Mouse (Mus musculus): ENCODE measurements around the gene A730046J19Rik. TPM values are rescaled to one million over a fixed set of nuclear protein-coding genes. Genes with fewer than 3 reads are reported as not detected.

The A730046J19Rik gene
- 0.04 and 0.06 TPM in 2 replicates for polyA plus RNA-seq (2012; rRNA removed)
- 0.04 and 0.05 TPM in 2 replicates for polyA plus RNA-seq (2014; fragmentation: Nextera tagmentation; extraction: Ambion mirVana)

- no peak within 1 kb of the TSS for H3K27ac ChIP-seq
- no peaks in the 10 kb centered on the region for H3K4me1 ChIP-seq (replicated peaks; ENCODE audit: control insufficient read depth in 2 of 2, insufficient read depth in 2 of 2, low read length in 1 of 2)
- DNase-seq (ENCODE audit: low read depth in 3 of 3, low spot score in 3 of 3) (no peak), ATAC-seq (ENCODE audit: insufficient read depth) (no peak)
- H3K4me2 ChIP-seq (ENCODE audit: low read depth): peak within 1 kb of the TSS; percentile 40
- H3K27me3 ChIP-seq (ENCODE audit: control insufficient read depth, insufficient read depth, low read length): no peaks in the 10 kb centered on the region
- H3K4me3 ChIP-seq (ENCODE audit: insufficient read depth in 1 of 2, low read depth in 2 of 2, low read length in 2 of 2): peak within 1 kb of the TSS in 1 of 2 experiments; percentile 24; a peak in 2 of 4 replicates
- no peak within 1 kb of the TSS for H3K9ac ChIP-seq (replicated peaks)
- no peaks in the 10 kb centered on the region for H3K36me3 ChIP-seq (replicated peaks; ENCODE audit: control insufficient read depth, insufficient read depth, low read depth)
- WGBS (ENCODE audit: insufficient replicate concordance): 17% methylated on average over 8 of the region's 8 CpGs
- no peak for TF ChIP-seq EP300 (IDR thresholded peaks at IDR 0.05; ENCODE audit: low read depth)
- no peak for TF ChIP-seq CTCF (IDR thresholded peaks at IDR 0.05; ENCODE audit: low read depth)
- no peaks in the 10 kb centered on the region for H3K9me3 ChIP-seq (ENCODE audit: control insufficient read depth, low read length)
These were observed at the start of gene A730046J19Rik for GRCm38 (mm10) chrX:144153523-144153922. Gene A730046J19Rik (plus strand): TSS chrX:144153695.

GRCm38 (mm10) chrX:144104619-144105416 is 48.7 kb upstream of the A730046J19Rik start:
- no peak overlapping the region for H3K4me2 ChIP-seq (ENCODE audit: low read depth)
- DNase-seq (ENCODE audit: low read depth in 3 of 3, low spot score in 3 of 3) (no peak), ATAC-seq (ENCODE audit: insufficient read depth) (no peak)
- WGBS (ENCODE audit: insufficient replicate concordance): 59% methylated on average over 2 of the region's 2 CpGs
- no peaks in the 10 kb centered on the region for H3K36me3 ChIP-seq (replicated peaks; ENCODE audit: control insufficient read depth, insufficient read depth, low read depth)
- no peaks in the 10 kb centered on the region for H3K4me1 ChIP-seq (replicated peaks; ENCODE audit: control insufficient read depth in 2 of 2, insufficient read depth in 2 of 2, low read length in 1 of 2)
- no peak overlapping the region for H3K27ac ChIP-seq
- no peak overlapping the region for H3K9ac ChIP-seq (replicated peaks)
- H3K27me3 ChIP-seq (ENCODE audit: control insufficient read depth, insufficient read depth, low read length): no peaks in the 10 kb centered on the region
- H3K9me3 ChIP-seq (ENCODE audit: control insufficient read depth, low read length): no peaks in the 10 kb centered on the region
- H3K4me3 ChIP-seq (ENCODE audit: insufficient read depth in 1 of 2, low read depth in 2 of 2, low read length in 2 of 2): no peak overlapping the region
- TF ChIP-seq CTCF (IDR thresholded peaks at IDR 0.05; ENCODE audit: low read depth) (no peak), EP300 (IDR thresholded peaks at IDR 0.05; ENCODE audit: low read depth) (no peak)

GRCm38 (mm10) chrX:144136281-144136680 is 17.2 kb upstream of the A730046J19Rik start:
- no peak for ATAC-seq (ENCODE audit: insufficient read depth)
- Histone ChIP-seq H3K9me3 (ENCODE audit: control insufficient read depth, low read length) (no peaks in the 10 kb centered on the region), H3K27ac (no peak overlapping the region), H3K4me1 (replicated peaks; ENCODE audit: control insufficient read depth in 2 of 2, insufficient read depth in 2 of 2, low read length in 1 of 2) (no peaks in the 10 kb centered on the region), H3K4me3 (ENCODE audit: insufficient read depth in 1 of 2, low read depth in 2 of 2, low read length in 2 of 2) (no peak overlapping the region), H3K4me2 (ENCODE audit: low read depth) (no peak overlapping the region), H3K36me3 (replicated peaks; ENCODE audit: control insufficient read depth, insufficient read depth, low read depth) (no peaks in the 10 kb centered on the region), H3K9ac (replicated peaks) (no peak overlapping the region), H3K27me3 (ENCODE audit: control insufficient read depth, insufficient read depth, low read length) (no peaks in the 10 kb centered on the region)
- no peak for TF ChIP-seq CTCF (IDR thresholded peaks at IDR 0.05; ENCODE audit: low read depth)
- TF ChIP-seq EP300 (IDR thresholded peaks at IDR 0.05; ENCODE audit: low read depth): no peak
- no peak for DNase-seq (ENCODE audit: low read depth in 3 of 3, low spot score in 3 of 3)
- WGBS (ENCODE audit: insufficient replicate concordance): 44% methylated on average over 1 of the region's 1 CpGs

- DNase-seq (ENCODE audit: low read depth in 3 of 3, low spot score in 3 of 3): no peak
- no peak overlapping the region for H3K4me2 ChIP-seq (ENCODE audit: low read depth)
- no peak overlapping the region for H3K27ac ChIP-seq
- H3K9me3 ChIP-seq (ENCODE audit: control insufficient read depth, low read length): no peaks in the 10 kb centered on the region
- no peak overlapping the region for H3K4me3 ChIP-seq (ENCODE audit: insufficient read depth in 1 of 2, low read depth in 2 of 2, low read length in 2 of 2)
- WGBS (ENCODE audit: insufficient replicate concordance): 53% methylated on average over 2 of the region's 2 CpGs
- TF ChIP-seq CTCF (IDR thresholded peaks at IDR 0.05; ENCODE audit: low read depth): no peak
- no peak for TF ChIP-seq EP300 (IDR thresholded peaks at IDR 0.05; ENCODE audit: low read depth)
- no peak overlapping the region for H3K9ac ChIP-seq (replicated peaks)
- ATAC-seq (ENCODE audit: insufficient read depth): no peak
- H3K36me3 ChIP-seq (replicated peaks; ENCODE audit: control insufficient read depth, insufficient read depth, low read depth): no peaks in the 10 kb centered on the region
- no peaks in the 10 kb centered on the region for H3K4me1 ChIP-seq (replicated peaks; ENCODE audit: control insufficient read depth in 2 of 2, insufficient read depth in 2 of 2, low read length in 1 of 2)
- H3K27me3 ChIP-seq (ENCODE audit: control insufficient read depth, insufficient read depth, low read length): no peaks in the 10 kb centered on the region
These were observed 3.5 kb upstream of the A730046J19Rik start for GRCm38 (mm10) chrX:144149987-144150386.

- ATAC-seq (ENCODE audit: insufficient read depth) (no peak), DNase-seq (ENCODE audit: low read depth in 3 of 3, low spot score in 3 of 3) (no peak)
- Histone ChIP-seq H3K9me3 (ENCODE audit: control insufficient read depth, low read length) (no peaks in the 10 kb centered on the region), H3K36me3 (replicated peaks; ENCODE audit: control insufficient read depth, insufficient read depth, low read depth) (no peaks in the 10 kb centered on the region), H3K9ac (replicated peaks) (no peak overlapping the region), H3K27ac (no peak overlapping the region), H3K4me1 (replicated peaks; ENCODE audit: control insufficient read depth in 2 of 2, insufficient read depth in 2 of 2, low read length in 1 of 2) (no peaks in the 10 kb centered on the region), H3K4me3 (ENCODE audit: insufficient read depth in 1 of 2, low read depth in 2 of 2, low read length in 2 of 2) (no peak overlapping the region), H3K27me3 (ENCODE audit: control insufficient read depth, insufficient read depth, low read length) (no peaks in the 10 kb centered on the region), H3K4me2 (ENCODE audit: low read depth) (peak overlapping the region; percentile 40)
- WGBS (ENCODE audit: insufficient replicate concordance): 18% methylated on average over 7 of the region's 7 CpGs
- no peak for TF ChIP-seq EP300 (IDR thresholded peaks at IDR 0.05; ENCODE audit: low read depth)
- no peak for TF ChIP-seq CTCF (IDR thresholded peaks at IDR 0.05; ENCODE audit: low read depth)
These were observed 616 bp downstream of the A730046J19Rik start for GRCm38 (mm10) chrX:144154111-144154510.
